Mouse (Mus musculus) ES-E14 (cell line): ENCODE results near the gene Kank1. TPM values are rescaled to one million over a fixed set of nuclear protein-coding genes. Genes with fewer than 3 reads are reported as not detected.

Experiments
- DNase-seq: peaks from one replicate; pipeline ENCODE4 v3.0.0-alpha.2; 2013; ENCODE audit warnings: low read depth, low spot score
- H3K27ac ChIP-seq: 2 replicates; pipeline ENCODE4 v1.5.1; 2012; ENCODE audit warnings: low read depth, mild to moderate bottlenecking, low read length, moderate library complexity, mixed read lengths; ENCODE audit not compliant: poor library complexity, insufficient read depth, severe bottlenecking
- H3K36me3 ChIP-seq: 2 replicates; pipeline ENCODE4 v1.6.1; 2012; ENCODE audit warnings: mild to moderate bottlenecking, low read length, moderate library complexity, mixed read lengths; ENCODE audit not compliant: control insufficient read depth, poor library complexity, insufficient read depth, severe bottlenecking
- H3K4me1 ChIP-seq, 2 experiments: fragments of 150-350 bp in 1 of 2; sonication (generic) in 1 of 2; 2 replicates each; pipeline ENCODE4 v1.6.1; 2012; ENCODE audit warnings: low read length in 2 of 2, mild to moderate bottlenecking in 1 of 2, mixed read lengths in 1 of 2; ENCODE audit not compliant: control insufficient read depth in 2 of 2, insufficient read depth in 2 of 2, poor library complexity in 1 of 2
- H3K4me3 ChIP-seq, 2 experiments: fragments of 150-350 bp in 1 of 2; sonication (generic) in 1 of 2; 2 replicates each; pipeline ENCODE4 v1.5.1; 2012; ENCODE audit warnings: low read length in 2 of 2, low read depth in 1 of 2, mild to moderate bottlenecking in 1 of 2, mixed read lengths in 1 of 2; ENCODE audit not compliant: insufficient read depth in 1 of 2, poor library complexity in 1 of 2, severe bottlenecking in 1 of 2
- H3K9ac ChIP-seq: 2 replicates; pipeline ENCODE4 v1.6.1; 2012; ENCODE audit warnings: low read depth, mild to moderate bottlenecking, low read length, mixed read lengths; ENCODE audit not compliant: poor library complexity, insufficient read depth, severe bottlenecking
- H3K9me3 ChIP-seq: fragments of 150-350 bp; sonication (generic); 2 replicates; pipeline ENCODE4 v1.6.1; 2012; ENCODE audit warnings: low read depth, mild to moderate bottlenecking, low read length; ENCODE audit not compliant: control insufficient read depth, insufficient read depth
- CHD2 ChIP-seq: IDR thresholded peaks from 2 replicates; pipeline ENCODE4 v1.6.1; 2014; ENCODE audit warnings: mild to moderate bottlenecking, low read depth, low read length, inconsistent platforms
- HCFC1 ChIP-seq: IDR thresholded peaks from 2 replicates; pipeline ENCODE4 v1.6.1; 2012; ENCODE audit warnings: low read length, inconsistent platforms, borderline replicate concordance; ENCODE audit not compliant: insufficient read depth
- MAFK ChIP-seq: IDR thresholded peaks from 2 replicates; pipeline ENCODE4 v1.6.1; 2014; ENCODE audit warnings: mild to moderate bottlenecking, low read depth, low read length, inconsistent platforms; ENCODE audit not compliant: insufficient read depth
- ZC3H11A ChIP-seq: IDR thresholded peaks from 2 replicates; pipeline ENCODE4 v1.6.1; 2012; ENCODE audit warnings: low read depth, mild to moderate bottlenecking, inconsistent platforms, low read length, borderline replicate concordance
- ZNF384 ChIP-seq: IDR thresholded peaks from 2 replicates; pipeline ENCODE4 v1.6.1; 2012; ENCODE audit warnings: low read depth, low read length, inconsistent platforms
- in situ Hi-C, 2 experiments: fragments of 600-800 bp; cut with MboI; formaldehyde crosslinking; loops; one replicate each; pipeline ENCODE4 v1.15.1; 2025; ENCODE audit warnings: low sequenced_read_pairs in 2 of 2, inconsistent platforms in 1 of 2; ENCODE audit not compliant: unreplicated experiment in 2 of 2
- total RNA-seq: library from RNA; depleted of rRNA; stranded (reverse); fragments of 300-350 nt; gene quantifications from 2 replicates; pipeline ENCODE4 v1.2.3, GENCODE M21; 2012; rRNA removed

Gene Kank1
- 9.8 and 11.5 TPM in 2 replicates for total RNA-seq

DNA sequence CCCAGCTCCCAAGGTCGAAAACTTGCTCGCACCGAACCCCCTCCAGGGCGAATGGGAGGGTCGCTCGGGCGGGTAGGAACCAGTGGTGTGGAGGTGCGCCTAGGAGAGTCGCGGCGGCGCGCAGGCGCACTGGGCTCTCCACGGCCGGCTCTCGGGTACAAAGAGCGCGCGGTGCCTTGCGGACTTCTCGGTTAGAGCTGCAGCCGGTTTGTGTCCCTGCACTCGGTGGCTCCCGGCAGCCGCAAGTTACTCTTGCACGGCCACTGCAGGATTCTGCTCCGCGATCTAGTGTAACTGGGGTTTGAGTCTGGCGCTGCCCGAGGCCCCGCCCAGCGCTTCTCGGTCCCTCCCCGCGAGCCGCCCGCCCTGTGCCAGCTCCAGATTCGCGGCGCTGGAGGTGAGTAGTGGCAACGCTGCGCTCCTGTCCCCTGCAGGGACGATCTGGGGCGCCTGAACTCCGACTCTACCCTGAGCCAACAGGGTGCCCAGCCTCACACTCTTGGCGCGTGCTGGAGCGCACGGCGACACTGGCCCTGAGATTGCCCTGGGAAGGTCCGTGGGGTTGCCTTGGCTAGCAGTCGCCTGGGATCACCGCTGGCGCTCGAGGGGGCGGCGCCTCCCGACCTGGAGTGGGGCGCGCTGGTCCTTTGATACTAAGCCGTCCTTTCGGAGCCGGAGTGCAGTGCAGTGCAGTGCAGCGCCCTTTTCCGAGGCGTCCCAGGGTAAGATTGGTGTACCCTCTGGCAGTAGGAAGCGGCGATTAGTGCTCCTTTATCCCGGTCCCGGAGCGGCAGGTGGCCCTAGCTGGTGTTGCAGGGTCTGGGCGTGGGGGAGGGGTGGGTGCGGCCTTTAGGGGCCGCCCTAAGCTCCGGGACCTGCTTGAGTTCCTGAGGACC, at the start of gene Kank1:
Kank1 (plus strand) TSS at position 380 of the 896 bp plus-strand sequence.
- 0 out of 2 replicates have a peak, but pooled peaks have one; percentile 22 for TF ChIP-seq HCFC1
- TF ChIP-seq ZC3H11A = no peak
- TF ChIP-seq MAFK = no peak
- Histone ChIP-seq H3K4me3 (peak within 1 kb of the TSS; percentile 77 to 84), H3K9me3 (no peaks in the 10 kb centered on the region), H3K9ac (peak within 1 kb of the TSS; percentile 77), H3K27ac (peak within 1 kb of the TSS; percentile 46), H3K36me3 (no peaks in the 10 kb centered on the region), H3K4me1 (peaks cover 11 to 13% of the 10 kb centered on the region in 2 experiments; a peak in 3 of 4 replicates)
- peak; percentile 75 for DNase-seq
- in situ Hi-C loops = no loop called here

DNA sequence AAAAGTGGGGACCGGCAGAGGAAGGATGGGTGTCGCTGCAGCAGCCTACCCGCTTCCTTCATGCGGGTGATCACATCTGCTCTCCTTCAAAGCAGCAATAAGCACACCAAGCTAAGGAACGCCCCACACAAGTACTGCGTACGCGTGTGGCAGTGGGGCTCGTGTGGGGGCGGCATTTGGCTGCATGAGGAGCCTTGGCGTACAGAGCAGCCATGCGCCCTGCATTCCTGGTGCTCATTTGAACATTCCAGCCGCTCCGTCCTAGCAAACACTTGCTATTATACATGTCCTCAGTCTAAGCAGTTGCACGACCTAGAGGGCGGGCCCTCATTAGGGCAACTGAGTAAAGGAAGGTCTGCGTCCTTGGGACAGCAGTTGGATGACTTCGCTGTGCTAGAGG, 49.1 kb upstream of the Kank1 start:
- TF ChIP-seq ZNF384 = no peak
- no peak for TF ChIP-seq MAFK
- no peak for TF ChIP-seq CHD2
- TF ChIP-seq HCFC1 = no peak
- no peak for TF ChIP-seq ZC3H11A
- Histone ChIP-seq H3K4me3 (peak overlapping the region in 1 of 2 experiments; percentile 40; a peak in 3 of 4 replicates), H3K27ac (no peak overlapping the region), H3K36me3 (no peaks in the 10 kb centered on the region), H3K9ac (no peak overlapping the region; the same call in 1 of the 2 replicates), H3K4me1 (peaks cover 0 to 2% of the 10 kb centered on the region in 2 experiments; a peak in 1 of 4 replicates), H3K9me3 (no peaks in the 10 kb centered on the region)
- in situ Hi-C loops = no loop called here
- DNase-seq = no peak

GRCm38 (mm10) chr19:25193751-25194150, 43.0 kb upstream of the Kank1 start:
- TF ChIP-seq HCFC1 (no peak), ZC3H11A (no peak), ZNF384 (no peak), CHD2 (no peak), MAFK (no peak)
- Histone ChIP-seq H3K9ac (no peak overlapping the region), H3K4me1 (peaks cover 0 to 4% of the 10 kb centered on the region in 2 experiments; a peak in 1 of 4 replicates), H3K27ac (no peak overlapping the region), H3K36me3 (no peaks in the 10 kb centered on the region), H3K9me3 (no peaks in the 10 kb centered on the region), H3K4me3 (no peak overlapping the region)
- DNase-seq = no peak
- in situ Hi-C loops = no loop called here

- in situ Hi-C loops = no loop called here
- H3K27ac ChIP-seq = no peak overlapping the region
- no peaks in the 10 kb centered on the region for H3K36me3 ChIP-seq
- DNase-seq = no peak
- H3K9ac ChIP-seq = no peak overlapping the region
- H3K4me3 ChIP-seq = no peak overlapping the region
- TF ChIP-seq ZNF384 (no peak), ZC3H11A (no peak), CHD2 (no peak), MAFK (no peak), HCFC1 (no peak)
- H3K4me1 ChIP-seq = peaks cover 0 to 4% of the 10 kb centered on the region in 2 experiments; a peak in 1 of 4 replicates
- no peaks in the 10 kb centered on the region for H3K9me3 ChIP-seq
These were observed 36.5 kb upstream of the Kank1 start for GRCm38 (mm10) chr19:25200081-25200860.
